Mouse (Mus musculus) lung, postnatal 0 days (tissue): ENCODE data around the gene Grik4. TPM values are rescaled to one million over a fixed set of nuclear protein-coding genes. Genes with fewer than 3 reads are reported as not detected.

ENCODE experiments used
- ATAC-seq: fragments of 200-750 bp; cut with Nextera tagmentation; 2 replicates; pipeline ENCODE4 v1.8.0; 2017; ENCODE audit warnings: moderate library complexity
- DNase-seq: peaks from one replicate; pipeline ENCODE4 v3.0.0-alpha.2; 2016; ENCODE audit warnings: low spot score
- H3K27ac ChIP-seq: fragments of 300-500 bp; sonication (generic); 2 replicates; pipeline ENCODE4 v1.5.1; 2014; ENCODE audit warnings: antibody characterized with exemption, mild to moderate bottlenecking, low read length, mixed read lengths
- H3K27me3 ChIP-seq: fragments of 300-500 bp; sonication (generic); replicated peaks from 2 replicates; pipeline ENCODE4 v1.6.1; 2014; ENCODE audit warnings: low read length, mixed read lengths; ENCODE audit not compliant: insufficient read depth
- H3K36me3 ChIP-seq: fragments of 300-500 bp; sonication (generic); 2 replicates; pipeline ENCODE4 v1.6.1; 2014; ENCODE audit warnings: low read length, mixed read lengths; ENCODE audit not compliant: insufficient read depth
- H3K4me1 ChIP-seq: fragments of 300-500 bp; sonication (generic); 2 replicates; pipeline ENCODE4 v1.6.1; 2014; ENCODE audit warnings: antibody characterized with exemption, low read depth, low read length, mixed read lengths; ENCODE audit not compliant: insufficient read depth
- H3K4me2 ChIP-seq: fragments of 300-500 bp; sonication (generic); replicated peaks from 2 replicates; pipeline ENCODE4 v1.6.1; 2014; ENCODE audit warnings: low read depth, mild to moderate bottlenecking, low read length, moderate library complexity, mixed read lengths
- H3K4me3 ChIP-seq: fragments of 300-500 bp; sonication (generic); 2 replicates; pipeline ENCODE4 v1.5.1; 2014; ENCODE audit warnings: low read depth, low read length
- H3K9ac ChIP-seq: fragments of 300-500 bp; sonication (generic); replicated peaks from 2 replicates; pipeline ENCODE4 v1.6.1; 2014; ENCODE audit warnings: low read depth, mild to moderate bottlenecking
- H3K9me3 ChIP-seq: fragments of 300-500 bp; sonication (generic); 2 replicates; pipeline ENCODE4 v1.6.1; 2016; ENCODE audit warnings: low read length, mixed read lengths
- CTCF ChIP-seq: IDR thresholded peaks from 2 replicates; pipeline ENCODE4 v1.5.1; 2016; ENCODE audit warnings: antibody characterized with exemption, mild to moderate bottlenecking
- EP300 ChIP-seq: IDR thresholded peaks from 2 replicates; pipeline ENCODE4 v1.6.1; 2016; ENCODE audit warnings: antibody characterized with exemption, mild to moderate bottlenecking, control low read depth
- WGBS: fragments of 180-500 bp; shearing (Covaris S2); extraction: QIAGEN DNeasy Blood & Tissue Kit; methylation state at CpG from one replicate; pipeline ENCODE4 v1.1.7; 2014; 5-methylcytosine and 5-hydroxymethylcytosine counted together
- polyA plus RNA-seq: library from polyadenylated mRNA; unstranded; fragments of >200 nt; fragmentation: Nextera tagmentation; extraction: Ambion mirVana; gene quantifications from 2 replicates; pipeline ENCODE4 v1.2.1, GENCODE M21; 2015

The Grik4 gene
- polyA plus RNA-seq, 1 experiment from 2014 or later = 0.47 TPM

DNA sequence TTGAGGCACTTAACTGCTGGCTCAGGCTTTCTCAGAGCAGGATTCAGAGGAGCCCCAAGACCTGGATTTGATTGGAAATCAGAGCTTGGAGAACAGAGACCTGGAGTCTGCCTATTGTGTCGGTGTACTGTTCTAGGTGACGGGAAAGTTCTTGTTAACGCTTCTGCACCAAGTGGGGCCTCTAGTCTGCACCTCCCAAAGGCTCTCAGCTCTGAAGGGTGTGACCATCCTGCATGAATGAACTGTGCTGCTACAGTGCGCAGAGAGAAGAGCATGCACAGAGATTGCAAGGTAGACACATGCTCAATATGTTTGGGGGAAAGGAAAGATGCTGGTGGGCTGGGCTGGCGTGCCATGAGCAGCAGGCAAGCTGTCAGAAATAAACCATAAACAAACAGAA lies 144.6 kb downstream of the Grik4 start:
- no peaks in the 10 kb centered on the region for H3K27me3 ChIP-seq
- no peak overlapping the region for H3K4me2 ChIP-seq
- no peak overlapping the region for H3K9ac ChIP-seq
- DNase-seq = no peak
- no peak for ATAC-seq
- TF ChIP-seq CTCF = no peak
- H3K36me3 ChIP-seq = no peaks in the 10 kb centered on the region
- no peaks in the 10 kb centered on the region for H3K4me1 ChIP-seq
- no peak overlapping the region for H3K4me3 ChIP-seq
- H3K27ac ChIP-seq = no peak overlapping the region
- 65% methylated on average over 5 of the region's 5 CpGs for WGBS
- H3K9me3 ChIP-seq = no peaks in the 10 kb centered on the region

DNA sequence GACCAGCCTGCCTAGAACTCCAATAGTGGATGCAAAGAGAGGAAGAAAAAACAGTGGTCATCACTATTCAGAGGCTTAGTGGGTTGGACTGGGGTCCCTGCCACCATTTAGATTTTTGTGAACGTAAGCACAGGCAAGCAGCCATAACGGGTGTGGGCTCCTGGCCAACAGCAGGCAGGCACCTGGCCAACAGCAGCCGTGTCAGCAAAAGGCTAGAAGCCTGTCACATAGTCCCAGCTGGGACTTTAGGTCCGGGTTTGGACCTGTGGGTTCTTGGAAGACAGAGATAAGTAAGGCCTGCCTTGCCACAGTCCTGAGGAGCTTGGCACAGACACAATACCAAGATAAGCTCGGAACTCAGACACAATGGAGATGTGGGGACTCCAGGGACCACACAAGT lies 145.1 kb downstream of the Grik4 start:
- no peaks in the 10 kb centered on the region for H3K36me3 ChIP-seq
- DNase-seq (no peak), ATAC-seq (peak; percentile 22)
- no peaks in the 10 kb centered on the region for H3K9me3 ChIP-seq
- H3K4me1 ChIP-seq = no peaks in the 10 kb centered on the region
- TF ChIP-seq CTCF (no peak), EP300 (no peak)
- H3K9ac ChIP-seq = no peak overlapping the region
- H3K27me3 ChIP-seq = no peaks in the 10 kb centered on the region
- H3K27ac ChIP-seq = no peak overlapping the region
- no peak overlapping the region for H3K4me2 ChIP-seq
- no peak overlapping the region for H3K4me3 ChIP-seq
- WGBS = 19% methylated on average over 5 of the region's 5 CpGs

DNA sequence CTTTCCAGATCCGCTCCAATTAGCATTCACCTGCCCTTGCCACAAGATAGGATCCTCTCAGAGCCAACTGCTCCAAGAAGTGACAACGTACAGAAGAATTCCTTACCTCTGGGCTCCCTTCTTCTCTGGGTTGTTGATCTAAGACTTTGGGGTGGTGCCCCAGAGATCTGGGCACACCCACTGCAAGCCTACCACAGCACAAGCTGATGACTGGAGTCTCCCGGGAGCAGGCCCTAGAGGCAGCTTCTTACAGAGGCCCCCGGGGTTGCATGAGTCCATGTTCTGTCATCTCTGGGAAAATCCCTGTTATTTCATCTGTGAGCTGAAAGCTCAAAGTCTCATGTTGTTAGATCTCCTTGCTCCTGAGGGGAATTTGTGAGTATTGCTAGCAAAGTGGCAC lies 146.0 kb downstream of the Grik4 start:
- TF ChIP-seq EP300 (no peak), CTCF (no peak)
- 70% methylated on average over 4 of the region's 4 CpGs for WGBS
- Histone ChIP-seq H3K4me1 (no peaks in the 10 kb centered on the region), H3K27me3 (no peaks in the 10 kb centered on the region), H3K27ac (no peak overlapping the region), H3K9ac (no peak overlapping the region), H3K4me3 (no peak overlapping the region), H3K4me2 (no peak overlapping the region), H3K36me3 (no peaks in the 10 kb centered on the region), H3K9me3 (no peaks in the 10 kb centered on the region)
- ATAC-seq (no peak), DNase-seq (no peak)

GRCm38 (mm10) chr9:42797276-42797675 lies 147.0 kb downstream of the Grik4 start:
- TF ChIP-seq CTCF = no peak
- no peak for TF ChIP-seq EP300
- DNase-seq = no peak
- no peak overlapping the region for H3K9ac ChIP-seq
- no peak overlapping the region for H3K4me3 ChIP-seq
- H3K4me1 ChIP-seq = no peaks in the 10 kb centered on the region
- H3K36me3 ChIP-seq = no peaks in the 10 kb centered on the region
- H3K27ac ChIP-seq = no peak overlapping the region
- 63% methylated on average over 8 of the region's 8 CpGs for WGBS
- H3K27me3 ChIP-seq = no peaks in the 10 kb centered on the region
- ATAC-seq = no peak
- H3K4me2 ChIP-seq = no peak overlapping the region
- no peaks in the 10 kb centered on the region for H3K9me3 ChIP-seq

DNA sequence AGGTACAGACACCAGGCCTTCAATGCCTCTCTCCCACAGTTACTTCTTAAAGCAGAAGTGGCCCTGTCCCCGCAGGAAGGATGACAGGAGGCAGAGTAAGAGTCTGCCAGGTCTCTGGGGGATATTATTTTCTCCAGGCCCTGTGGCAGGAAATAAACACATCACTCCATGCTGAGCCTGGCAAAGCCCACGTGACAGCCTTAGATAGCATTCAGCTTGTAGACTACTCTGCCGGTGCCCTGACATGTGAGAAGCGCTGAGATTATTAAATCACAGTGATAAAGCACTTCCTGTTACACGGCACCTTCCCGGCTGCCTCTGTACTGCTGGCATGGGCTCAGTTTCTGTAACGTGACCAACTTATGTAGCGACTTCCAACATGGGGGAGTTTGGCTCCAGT lies 148.4 kb downstream of the Grik4 start:
- DNase-seq (no peak), ATAC-seq (peak; percentile 46; the same call in 1 of the 2 replicates)
- H3K4me1 ChIP-seq = no peaks in the 10 kb centered on the region
- H3K4me2 ChIP-seq = no peak overlapping the region
- H3K27ac ChIP-seq = no peak overlapping the region
- TF ChIP-seq EP300 (no peak), CTCF (no peak)
- no peak overlapping the region for H3K4me3 ChIP-seq
- H3K27me3 ChIP-seq = no peaks in the 10 kb centered on the region
- H3K36me3 ChIP-seq = no peaks in the 10 kb centered on the region
- WGBS = 11% methylated on average over 8 of the region's 8 CpGs
- no peak overlapping the region for H3K9ac ChIP-seq
- no peaks in the 10 kb centered on the region for H3K9me3 ChIP-seq

DNA sequence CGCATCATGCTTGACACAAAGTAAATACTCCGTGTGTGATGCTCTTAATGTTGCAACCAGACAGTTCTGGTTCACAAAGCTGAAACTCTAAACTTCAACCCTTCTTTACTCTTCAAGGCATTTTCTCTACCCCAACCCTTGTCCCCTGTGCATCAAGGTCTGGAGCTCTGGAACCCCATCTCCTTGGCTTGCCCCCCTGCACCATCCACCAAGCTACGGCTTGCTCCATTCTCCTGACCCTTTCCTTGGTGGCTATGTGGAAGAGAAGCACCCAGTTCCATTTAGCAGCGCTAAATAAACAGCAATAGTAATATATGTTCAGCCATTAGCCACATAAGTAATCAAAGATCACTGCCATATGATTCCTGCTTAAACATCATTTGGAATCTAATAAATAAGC lies 150.3 kb downstream of the Grik4 start:
- H3K9ac ChIP-seq = no peak overlapping the region
- no peaks in the 10 kb centered on the region for H3K27me3 ChIP-seq
- no peaks in the 10 kb centered on the region for H3K4me1 ChIP-seq
- no peak overlapping the region for H3K4me3 ChIP-seq
- DNase-seq (no peak), ATAC-seq (no peak)
- no peaks in the 10 kb centered on the region for H3K36me3 ChIP-seq
- H3K4me2 ChIP-seq = no peak overlapping the region
- TF ChIP-seq CTCF (no peak), EP300 (no peak)
- 79% methylated on average over 4 of the region's 4 CpGs for WGBS
- H3K9me3 ChIP-seq = no peaks in the 10 kb centered on the region
- H3K27ac ChIP-seq = no peak overlapping the region

DNA sequence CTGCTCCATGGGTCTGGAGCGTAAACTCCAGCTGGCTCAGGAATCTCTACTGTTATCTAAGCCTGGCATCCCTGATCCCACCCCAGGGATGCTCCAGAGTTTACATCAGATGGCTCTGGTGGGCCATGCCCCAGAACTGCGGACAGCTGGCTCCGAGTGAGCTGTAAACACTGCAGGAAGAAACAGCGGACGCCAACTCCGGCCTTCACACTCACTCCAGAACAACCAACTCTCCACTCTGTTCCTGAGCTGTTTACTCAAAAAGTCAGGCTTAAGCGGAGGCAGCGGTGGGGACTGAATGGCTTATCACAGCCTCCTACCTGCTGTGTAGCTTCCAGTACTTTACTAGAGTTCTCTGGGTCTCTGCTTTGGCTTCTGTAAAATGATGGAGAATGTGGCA lies 150.7 kb downstream of the Grik4 start:
- TF ChIP-seq CTCF = no peak
- no peak for TF ChIP-seq EP300
- no peak for ATAC-seq
- 49% methylated on average over 8 of the region's 8 CpGs for WGBS

More for the DNA sequence above, 150.7 kb downstream of the Grik4 start:
- no peaks in the 10 kb centered on the region for H3K27me3 ChIP-seq
- no peak overlapping the region for H3K9ac ChIP-seq
- no peak for DNase-seq
- no peak overlapping the region for H3K4me2 ChIP-seq
- H3K36me3 ChIP-seq = no peaks in the 10 kb centered on the region
- no peaks in the 10 kb centered on the region for H3K9me3 ChIP-seq
- H3K4me3 ChIP-seq = no peak overlapping the region
- H3K27ac ChIP-seq = no peak overlapping the region
- H3K4me1 ChIP-seq = no peaks in the 10 kb centered on the region
